Mouse (Mus musculus): ENCODE measurements around the gene Gramd1b. TPM values are rescaled to one million over a fixed set of nuclear protein-coding genes. Genes with fewer than 3 reads are reported as not detected.

Gramd1b gene
- polyA plus RNA-seq, 1 experiment from 2014 or later: 1.3 TPM

GRCm38 (mm10) chr9:40528733-40529132 lies 2.5 kb downstream of the Gramd1b start:
- WGBS (ENCODE audit: insufficient replicate concordance): 48% methylated on average over 4 of the region's 4 CpGs
- Histone ChIP-seq H3K4me2 (ENCODE audit: low read depth, low read length) (no peak overlapping the region), H3K9me3 (replicated peaks; ENCODE audit: control insufficient read depth, low read length) (no peaks in the 10 kb centered on the region), H3K27me3 (ENCODE audit: control insufficient read depth, insufficient read depth, low read depth, low read length) (no peaks in the 10 kb centered on the region; the same call in 1 of the 2 replicates), H3K9ac (ENCODE audit: low read depth, low read length) (no peak overlapping the region), H3K36me3 (ENCODE audit: control insufficient read depth, insufficient read depth) (no peaks in the 10 kb centered on the region), H3K4me3 (ENCODE audit: low read depth, low read length) (no peak overlapping the region), H3K4me1 (ENCODE audit: control insufficient read depth, low read depth, low read length) (no peaks in the 10 kb centered on the region), H3K27ac (ENCODE audit: low read length) (no peak overlapping the region)
- no peak for ATAC-seq (ENCODE audit: low read depth)

DNA sequence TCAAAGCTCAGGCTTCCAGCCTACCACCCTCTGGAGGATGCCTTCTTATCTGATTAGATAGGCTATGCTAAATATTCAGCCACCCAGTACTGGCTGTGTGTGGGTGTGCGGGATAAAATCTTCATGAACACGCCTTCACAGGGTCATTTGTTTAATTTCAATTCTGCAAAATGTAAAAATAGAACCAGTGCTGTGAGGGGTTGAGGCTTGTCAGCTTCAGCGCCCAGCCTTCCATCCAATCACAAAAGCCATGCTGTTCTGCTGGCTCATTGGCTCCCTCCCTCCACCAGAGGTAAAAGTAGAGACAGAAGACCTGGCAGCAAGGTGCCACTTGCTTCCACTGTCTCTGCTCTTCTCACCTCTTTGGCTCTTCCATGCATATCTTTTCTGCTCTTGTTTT lies 4.3 kb downstream of the Gramd1b start:
- Histone ChIP-seq H3K4me2 (ENCODE audit: low read depth, low read length) (no peak overlapping the region), H3K27ac (ENCODE audit: low read length) (no peak overlapping the region), H3K9ac (ENCODE audit: low read depth, low read length) (no peak overlapping the region), H3K4me1 (ENCODE audit: control insufficient read depth, low read depth, low read length) (no peaks in the 10 kb centered on the region), H3K27me3 (ENCODE audit: control insufficient read depth, insufficient read depth, low read depth, low read length) (no peaks in the 10 kb centered on the region; the same call in 1 of the 2 replicates), H3K36me3 (ENCODE audit: control insufficient read depth, insufficient read depth) (no peaks in the 10 kb centered on the region), H3K9me3 (replicated peaks; ENCODE audit: control insufficient read depth, low read length) (no peaks in the 10 kb centered on the region), H3K4me3 (ENCODE audit: low read depth, low read length) (no peak overlapping the region)
- ATAC-seq (ENCODE audit: low read depth): no peak
- WGBS (ENCODE audit: insufficient replicate concordance): 30% methylated on average over 3 of the region's 3 CpGs

DNA sequence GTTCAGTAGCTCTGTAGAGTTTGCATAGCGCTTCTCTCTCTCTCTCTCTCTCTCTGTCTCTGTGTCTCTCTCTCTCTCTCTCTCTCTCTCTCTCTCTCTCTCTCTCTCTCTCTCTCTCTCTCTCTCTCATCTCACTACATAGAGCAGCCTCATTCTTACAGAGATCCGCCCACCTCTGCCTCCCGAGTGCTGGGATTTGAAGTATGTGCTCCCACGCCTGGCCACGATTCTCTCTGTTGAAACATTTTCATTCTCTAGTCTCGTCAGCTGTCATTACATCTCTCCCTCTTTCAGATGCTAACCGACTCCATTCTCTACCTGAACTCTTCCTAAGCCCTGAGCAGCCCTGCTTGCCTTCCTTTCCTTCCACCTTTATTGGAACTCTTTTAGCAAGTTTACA lies 9.0 kb downstream of the Gramd1b start:
- no peak for ATAC-seq (ENCODE audit: low read depth)
- Histone ChIP-seq H3K4me2 (ENCODE audit: low read depth, low read length) (no peak overlapping the region), H3K9ac (ENCODE audit: low read depth, low read length) (no peak overlapping the region), H3K27me3 (ENCODE audit: control insufficient read depth, insufficient read depth, low read depth, low read length) (no peaks in the 10 kb centered on the region), H3K4me1 (ENCODE audit: control insufficient read depth, low read depth, low read length) (no peaks in the 10 kb centered on the region), H3K27ac (ENCODE audit: low read length) (no peak overlapping the region), H3K4me3 (ENCODE audit: low read depth, low read length) (no peak overlapping the region), H3K36me3 (ENCODE audit: control insufficient read depth, insufficient read depth) (no peaks in the 10 kb centered on the region), H3K9me3 (replicated peaks; ENCODE audit: control insufficient read depth, low read length) (no peaks in the 10 kb centered on the region)
- 67% methylated on average over 7 of the region's 7 CpGs for WGBS (ENCODE audit: insufficient replicate concordance)

DNA sequence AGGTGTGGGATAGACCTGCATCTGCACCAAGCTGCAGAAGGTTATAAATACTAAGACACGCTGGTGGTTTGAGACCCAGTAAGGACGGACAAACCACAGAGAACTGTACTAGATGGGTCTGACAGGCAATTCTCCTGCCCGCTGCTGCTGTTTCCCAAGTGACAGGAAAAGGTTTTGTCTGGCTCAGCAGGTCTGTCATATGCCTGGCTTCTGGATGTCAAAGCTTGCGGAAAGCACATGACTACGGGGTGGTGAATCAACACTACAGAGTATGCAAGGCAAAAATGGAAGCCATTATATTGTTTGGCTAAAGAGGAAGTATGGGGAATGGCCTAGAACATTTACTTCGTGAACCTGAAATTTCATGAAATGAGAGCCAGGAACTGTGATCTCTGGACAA lies 10.1 kb downstream of the Gramd1b start:
- no peaks in the 10 kb centered on the region for H3K36me3 ChIP-seq (ENCODE audit: control insufficient read depth, insufficient read depth)
- no peaks in the 10 kb centered on the region for H3K4me1 ChIP-seq (ENCODE audit: control insufficient read depth, low read depth, low read length)
- ATAC-seq (ENCODE audit: low read depth): no peak
- no peaks in the 10 kb centered on the region for H3K27me3 ChIP-seq (ENCODE audit: control insufficient read depth, insufficient read depth, low read depth, low read length)
- no peaks in the 10 kb centered on the region for H3K9me3 ChIP-seq (replicated peaks; ENCODE audit: control insufficient read depth, low read length)
- H3K9ac ChIP-seq (ENCODE audit: low read depth, low read length): no peak overlapping the region
- no peak overlapping the region for H3K27ac ChIP-seq (ENCODE audit: low read length)
- 54% methylated on average over 6 of the region's 6 CpGs for whole genome bisulfite sequencing (ENCODE audit: insufficient replicate concordance)
- no peak overlapping the region for H3K4me2 ChIP-seq (ENCODE audit: low read depth, low read length)
- no peak overlapping the region for H3K4me3 ChIP-seq (ENCODE audit: low read depth, low read length)

DNA sequence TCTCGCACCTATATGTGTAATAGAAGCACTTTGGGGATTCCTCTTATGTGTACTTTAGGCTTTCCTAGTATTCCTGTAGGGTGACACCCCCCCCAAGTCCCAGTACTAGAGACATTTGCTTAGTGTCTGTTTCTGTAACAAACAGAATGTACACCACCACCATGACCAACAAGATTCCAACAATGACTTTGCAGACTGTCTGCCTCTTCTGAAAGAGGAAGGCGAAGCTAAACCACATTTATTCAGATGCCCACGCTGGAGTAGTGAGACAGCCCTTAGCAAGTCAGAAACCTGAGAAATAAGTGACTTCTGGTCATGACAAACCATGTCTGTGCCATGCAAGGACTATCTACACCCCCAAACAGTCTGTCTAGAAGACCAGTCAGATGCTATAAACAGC lies 11.9 kb downstream of the Gramd1b start:
- Histone ChIP-seq H3K9me3 (replicated peaks; ENCODE audit: control insufficient read depth, low read length) (no peaks in the 10 kb centered on the region), H3K9ac (ENCODE audit: low read depth, low read length) (no peak overlapping the region), H3K4me2 (ENCODE audit: low read depth, low read length) (no peak overlapping the region), H3K27ac (ENCODE audit: low read length) (no peak overlapping the region), H3K27me3 (ENCODE audit: control insufficient read depth, insufficient read depth, low read depth, low read length) (no peaks in the 10 kb centered on the region), H3K4me3 (ENCODE audit: low read depth, low read length) (no peak overlapping the region), H3K4me1 (ENCODE audit: control insufficient read depth, low read depth, low read length) (no peaks in the 10 kb centered on the region), H3K36me3 (ENCODE audit: control insufficient read depth, insufficient read depth) (no peaks in the 10 kb centered on the region)
- WGBS (ENCODE audit: insufficient replicate concordance): 34% methylated on average over 3 of the region's 3 CpGs
- ATAC-seq (ENCODE audit: low read depth): no peak

DNA sequence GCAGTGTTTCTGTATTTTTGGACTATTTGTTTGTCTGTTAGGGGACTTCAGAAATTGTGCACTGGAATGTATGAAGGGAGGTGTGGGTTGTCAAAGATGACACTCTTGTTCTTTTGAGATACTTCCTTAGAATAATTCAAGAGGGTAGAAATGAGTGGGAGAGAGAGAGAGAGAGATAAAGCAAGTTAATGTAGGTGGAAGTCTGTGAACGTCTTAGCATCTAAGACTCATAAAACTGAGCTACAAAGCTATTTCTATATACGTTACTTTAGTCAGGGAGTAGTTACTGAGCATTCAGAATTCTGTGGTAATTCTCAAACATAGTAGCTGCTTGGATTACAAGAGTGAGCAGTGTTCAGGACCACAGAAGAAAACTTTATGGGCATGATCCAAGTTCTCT lies 19.2 kb downstream of the Gramd1b start:
- no peaks in the 10 kb centered on the region for H3K36me3 ChIP-seq (ENCODE audit: control insufficient read depth, insufficient read depth)
- WGBS (ENCODE audit: insufficient replicate concordance): 53% methylated on average over 2 of the region's 2 CpGs
- ATAC-seq (ENCODE audit: low read depth): no peak
- H3K9me3 ChIP-seq (replicated peaks; ENCODE audit: control insufficient read depth, low read length): no peaks in the 10 kb centered on the region
- no peaks in the 10 kb centered on the region for H3K4me1 ChIP-seq (ENCODE audit: control insufficient read depth, low read depth, low read length)
- no peak overlapping the region for H3K4me2 ChIP-seq (ENCODE audit: low read depth, low read length)
- no peak overlapping the region for H3K27ac ChIP-seq (ENCODE audit: low read length)
- no peak overlapping the region for H3K9ac ChIP-seq (ENCODE audit: low read depth, low read length)
- no peaks in the 10 kb centered on the region for H3K27me3 ChIP-seq (ENCODE audit: control insufficient read depth, insufficient read depth, low read depth, low read length)
- H3K4me3 ChIP-seq (ENCODE audit: low read depth, low read length): no peak overlapping the region

DNA sequence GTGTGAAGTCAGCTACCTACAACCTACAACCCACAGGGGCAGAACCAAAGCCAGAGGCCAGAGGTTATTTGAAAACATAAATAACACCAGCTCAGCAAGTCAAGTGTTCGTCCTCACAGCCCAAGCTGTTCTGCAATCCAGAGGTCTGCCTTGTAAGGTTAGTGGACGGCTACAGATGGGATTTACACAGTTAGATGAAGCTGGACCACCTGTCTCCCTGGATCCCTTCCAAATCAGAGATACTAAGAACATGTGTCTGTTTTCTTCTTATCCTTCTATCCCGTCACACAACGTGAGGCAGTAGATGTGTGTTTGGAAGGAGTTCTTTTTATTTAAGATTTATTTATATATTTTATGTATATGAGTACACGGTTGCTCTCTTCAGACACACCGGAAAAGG lies 21.7 kb downstream of the Gramd1b start:
- Histone ChIP-seq H3K9ac (ENCODE audit: low read depth, low read length) (no peak overlapping the region), H3K4me2 (ENCODE audit: low read depth, low read length) (no peak overlapping the region), H3K9me3 (replicated peaks; ENCODE audit: control insufficient read depth, low read length) (no peaks in the 10 kb centered on the region), H3K4me3 (ENCODE audit: low read depth, low read length) (no peak overlapping the region), H3K4me1 (ENCODE audit: control insufficient read depth, low read depth, low read length) (no peaks in the 10 kb centered on the region), H3K27ac (ENCODE audit: low read length) (no peak overlapping the region), H3K36me3 (ENCODE audit: control insufficient read depth, insufficient read depth) (no peaks in the 10 kb centered on the region), H3K27me3 (ENCODE audit: control insufficient read depth, insufficient read depth, low read depth, low read length) (no peaks in the 10 kb centered on the region)
- ATAC-seq (ENCODE audit: low read depth): no peak
- 56% methylated on average over 6 of the region's 6 CpGs for WGBS (ENCODE audit: insufficient replicate concordance)

GRCm38 (mm10) chr9:40506576-40506975 lies 24.6 kb downstream of the Gramd1b start:
- WGBS (ENCODE audit: insufficient replicate concordance): 24% methylated on average over 3 of the region's 3 CpGs
- Histone ChIP-seq H3K4me1 (ENCODE audit: control insufficient read depth, low read depth, low read length) (no peaks in the 10 kb centered on the region), H3K4me3 (ENCODE audit: low read depth, low read length) (no peak overlapping the region), H3K36me3 (ENCODE audit: control insufficient read depth, insufficient read depth) (no peaks in the 10 kb centered on the region), H3K9ac (ENCODE audit: low read depth, low read length) (no peak overlapping the region), H3K9me3 (replicated peaks; ENCODE audit: control insufficient read depth, low read length) (no peaks in the 10 kb centered on the region), H3K27ac (ENCODE audit: low read length) (no peak overlapping the region), H3K27me3 (ENCODE audit: control insufficient read depth, insufficient read depth, low read depth, low read length) (no peaks in the 10 kb centered on the region), H3K4me2 (ENCODE audit: low read depth, low read length) (no peak overlapping the region)
- no peak for ATAC-seq (ENCODE audit: low read depth)

- Histone ChIP-seq H3K27me3 (ENCODE audit: control insufficient read depth, insufficient read depth, low read depth, low read length) (no peaks in the 10 kb centered on the region), H3K4me3 (ENCODE audit: low read depth, low read length) (no peak overlapping the region), H3K36me3 (ENCODE audit: control insufficient read depth, insufficient read depth) (no peaks in the 10 kb centered on the region), H3K4me1 (ENCODE audit: control insufficient read depth, low read depth, low read length) (no peaks in the 10 kb centered on the region), H3K9me3 (replicated peaks; ENCODE audit: control insufficient read depth, low read length) (no peaks in the 10 kb centered on the region), H3K4me2 (ENCODE audit: low read depth, low read length) (no peak overlapping the region), H3K9ac (ENCODE audit: low read depth, low read length) (no peak overlapping the region), H3K27ac (ENCODE audit: low read length) (no peak overlapping the region)
- no peak for ATAC-seq (ENCODE audit: low read depth)
- 53% methylated on average over 11 of the region's 11 CpGs for whole genome bisulfite sequencing (ENCODE audit: insufficient replicate concordance)
Observed at GRCm38 (mm10) chr9:40505471-40506312, 25.5 kb downstream of the Gramd1b start.

Data from liver, embryonic 16.5 days (tissue).